Mouse (Mus musculus): ENCODE results near the gene Tsfm. TPM values are rescaled to one million over a fixed set of nuclear protein-coding genes. Genes with fewer than 3 reads are reported as not detected.
A peak's percentile ranks its signal among the peaks of the same experiment; 100 is the strongest.

The Tsfm gene
- total RNA-seq, 2 experiments from 2014 or later: 27.2 to 27.3 TPM

- no peak for DNase-seq (ENCODE audit: extremely low spot score in 1 of 2, low spot score in 1 of 2)
These were observed 59.1 kb downstream of the Tsfm start for GRCm38 (mm10) chr10:126971363-126972050.

GRCm38 (mm10) chr10:126963821-126964220 lies 66.8 kb downstream of the Tsfm start:
- no peak for DNase-seq (ENCODE audit: extremely low spot score in 1 of 2, low spot score in 1 of 2)

GRCm38 (mm10) chr10:126962966-126963330 lies 67.7 kb downstream of the Tsfm start:
- DNase-seq (ENCODE audit: extremely low spot score in 1 of 2, low spot score in 1 of 2): no peak

GRCm38 (mm10) chr10:126962271-126962965 lies 68.2 kb downstream of the Tsfm start:
- DNase-seq (ENCODE audit: extremely low spot score in 1 of 2, low spot score in 1 of 2): no peak

GRCm38 (mm10) chr10:126961757-126962156 lies 68.9 kb downstream of the Tsfm start:
- peak in 1 of 2 experiments; percentile 51 for DNase-seq (ENCODE audit: extremely low spot score in 1 of 2, low spot score in 1 of 2)

Small RNA genes lying within 50 kb of the gene (microRNA-seq; reads per million reads assigned to microRNA genes)
- 45.8 to 478 reads per million in 2 experiments for gene Mir26a-2
- 0.18 to 0.40 reads per million in 2 experiments for gene Mir546

Other genes with a start within 250 kb of the Tsfm start
- gene Atp23, start 129.5 kb downstream of the Tsfm start, total RNA-seq (2021): 1 to 10 TPM; 8.4 to 9.6 TPM
- 100 to 1,000 TPM in 1 of 2 experiments, 10 to 100 TPM in 1; 98.6 to 118 TPM for gene Ctdsp2, start 52.1 kb downstream of the Tsfm start, total RNA-seq (2021)
- gene Avil, start 30.1 kb downstream of the Tsfm start, total RNA-seq (2021): under 1 TPM; 0.47 to 0.69 TPM
- 10 to 100 TPM in 1 of 2 experiments, 1 to 10 TPM in 1; 8.5 to 12.1 TPM for gene Mettl1, start 10.6 kb upstream of the Tsfm start, total RNA-seq (2021)
- gene Eef1akmt3, start 10.7 kb upstream of the Tsfm start, total RNA-seq (2021): under 1 TPM; 0.15 to 0.47 TPM
- under 1 TPM; 0.27 to 0.80 TPM for gene Cyp27b1, start 17.4 kb upstream of the Tsfm start, total RNA-seq (2021)
- gene March9, start 29.3 kb upstream of the Tsfm start, total RNA-seq (2021): 10 to 100 TPM; 23.0 to 25.1 TPM
- 100 to 1,000 TPM; 104 to 110 TPM for gene Cdk4, start 32.7 kb upstream of the Tsfm start, total RNA-seq (2021)
- 10 to 100 TPM; 60.2 to 61.8 TPM for gene Tspan31, start 39.4 kb upstream of the Tsfm start, total RNA-seq (2021)
- 100 to 1,000 TPM; 754 to 837 TPM for gene Agap2, start 44.4 kb upstream of the Tsfm start, total RNA-seq (2021)
- 100 to 1,000 TPM; 105 to 107 TPM for gene Os9, start 90.3 kb upstream of the Tsfm start, total RNA-seq (2021)
- gene B4galnt1, start 134.4 kb upstream of the Tsfm start, total RNA-seq (2021): 100 to 1,000 TPM; 113 to 114 TPM
- 10 to 100 TPM; 10.5 to 25.1 TPM for gene Slc26a10, start 149.8 kb upstream of the Tsfm start, total RNA-seq (2021)
- 100 to 1,000 TPM; 295 to 338 TPM for gene Arhgef25, start 159.2 kb upstream of the Tsfm start, total RNA-seq (2021)
- 100 to 1,000 TPM; 210 to 243 TPM for gene Dtx3, start 164.9 kb upstream of the Tsfm start, total RNA-seq (2021)
- gene Pip4k2c, start 180.7 kb upstream of the Tsfm start, total RNA-seq (2021): 10 to 100 TPM; 92.7 to 98.9 TPM
- 100 to 1,000 TPM; 712 to 736 TPM for gene Kif5a, start 232.5 kb upstream of the Tsfm start, total RNA-seq (2021)
- 100 to 1,000 TPM; 271 to 276 TPM for gene Dctn2, start 235.5 kb upstream of the Tsfm start, total RNA-seq (2021)